Comparison of ENCODE assay signal across 8 mouse cellular contexts in the genomic region with DNA sequence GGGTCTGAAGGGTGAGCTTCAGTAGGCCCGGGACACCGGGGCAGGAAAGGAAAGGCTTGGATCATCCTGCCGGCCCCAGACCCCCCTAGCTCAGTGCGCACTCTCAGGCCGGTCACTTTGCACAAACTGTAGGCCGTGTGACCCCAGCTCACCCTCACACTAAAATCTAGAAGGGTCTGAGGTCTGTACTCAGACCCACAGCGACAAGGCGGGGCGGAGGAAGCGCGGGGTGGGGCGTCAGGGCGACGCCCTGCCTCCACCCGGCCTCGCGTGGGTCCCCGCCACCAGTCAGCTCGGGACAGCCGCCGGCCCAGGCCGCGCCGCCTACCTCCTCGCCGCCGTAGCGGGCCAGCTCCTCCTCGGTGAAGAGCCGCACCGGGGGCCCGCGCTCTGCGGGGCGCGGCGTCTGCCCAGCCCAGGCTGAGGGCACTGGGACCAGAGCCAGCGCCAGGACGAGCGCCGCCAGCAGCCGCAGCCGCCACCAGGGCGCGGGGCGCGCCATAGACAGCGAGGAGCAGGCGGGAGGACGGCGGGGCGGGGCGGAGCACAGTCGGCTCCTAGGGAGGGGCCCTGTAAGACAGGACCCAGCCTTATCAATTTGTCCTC. TPM values are rescaled to one million over a fixed set of nuclear protein-coding genes. Genes with fewer than 3 reads are reported as not detected.
DNase-seq lines count a peak whose midpoint lies in the region; ATAC-seq and TF ChIP-seq lines count a peak whose summit lies in the region.

Gene Nenf (minus strand): TSS at position 604 of the 606 bp plus-strand sequence.

- peak within 1 kb of the TSS; percentile 79 for H3K4me3 ChIP-seq in ES-Bruce4 (ENCODE audit: low read depth, low read length)
- H3K4me3 ChIP-seq in forebrain, embryonic 12.5 days (replicated peaks), result peak within 1 kb of the TSS; percentile 73
- H3K4me3 ChIP-seq in heart, embryonic 15.5 days, result peak within 1 kb of the TSS; percentile 78
- H3K4me3 ChIP-seq in liver, embryonic 16.5 days (ENCODE audit: low read depth, low read length), result peak within 1 kb of the TSS; percentile 76
- H3K4me3 ChIP-seq in neural tube, embryonic 13.5 days, result peak within 1 kb of the TSS; percentile 67

- peak within 1 kb of the TSS; percentile 90 for H3K9ac ChIP-seq in ES-Bruce4 (ENCODE audit: low read depth, poor library complexity, severe bottlenecking)
- H3K9ac ChIP-seq in forebrain, embryonic 12.5 days, result peak within 1 kb of the TSS; percentile 92
- peak within 1 kb of the TSS; percentile 90 for H3K9ac ChIP-seq in heart, embryonic 15.5 days
- peak within 1 kb of the TSS; percentile 82 for H3K9ac ChIP-seq in liver, embryonic 16.5 days (ENCODE audit: low read depth, low read length)
- H3K9ac ChIP-seq in neural tube, embryonic 13.5 days, result peak within 1 kb of the TSS; percentile 90

- no peak within 1 kb of the TSS for H3K27ac ChIP-seq in ES-Bruce4 (ENCODE audit: insufficient read depth, low read length)
- H3K27ac ChIP-seq in forebrain, embryonic 12.5 days, result peak within 1 kb of the TSS; percentile 50; the same call in 1 of the 2 replicates
- peak within 1 kb of the TSS; percentile 85 for H3K27ac ChIP-seq in heart, embryonic 15.5 days
- peak within 1 kb of the TSS; percentile 80 for H3K27ac ChIP-seq in liver, embryonic 16.5 days (ENCODE audit: low read length)
- peak within 1 kb of the TSS; percentile 75 for H3K27ac ChIP-seq in neural tube, embryonic 13.5 days (replicated peaks)

- no peaks in the 10 kb centered on the region for H3K27me3 ChIP-seq in ES-Bruce4 (ENCODE audit: control insufficient read depth, insufficient read depth, low read length, poor library complexity, severe bottlenecking)
- peaks cover 5% of the 10 kb centered on the region; the same call in 1 of the 2 replicates for H3K27me3 ChIP-seq in forebrain, embryonic 12.5 days
- no peaks in the 10 kb centered on the region for H3K27me3 ChIP-seq in heart, embryonic 15.5 days
- H3K27me3 ChIP-seq in liver, embryonic 16.5 days (ENCODE audit: control insufficient read depth, insufficient read depth, low read depth, low read length), result no peaks in the 10 kb centered on the region
- no peaks in the 10 kb centered on the region for H3K27me3 ChIP-seq in neural tube, embryonic 13.5 days

- 1% methylated on average over 53 of the region's 54 CpGs for WGBS in forebrain, embryonic 12.5 days
- WGBS in heart, embryonic 15.5 days, result under 1% methylated on average over 54 of the region's 54 CpGs
- WGBS in liver, embryonic 16.5 days (ENCODE audit: insufficient replicate concordance), result under 1% methylated on average over 54 of the region's 54 CpGs
- WGBS in neural tube, embryonic 13.5 days, result 1% methylated on average over 45 of the region's 54 CpGs

- no peak for TF ChIP-seq EP300 in ES-Bruce4 (IDR thresholded peaks at IDR 0.05; ENCODE audit: insufficient read depth, low read depth, low read length)

- H3K36me3 ChIP-seq in ES-Bruce4 (ENCODE audit: control insufficient read depth, insufficient read depth, low read length, poor library complexity, severe bottlenecking), result no peaks in the 10 kb centered on the region
- no peaks in the 10 kb centered on the region for H3K36me3 ChIP-seq in forebrain, embryonic 12.5 days (replicated peaks)
- H3K36me3 ChIP-seq in heart, embryonic 15.5 days, result no peaks in the 10 kb centered on the region
- no peaks in the 10 kb centered on the region for H3K36me3 ChIP-seq in liver, embryonic 16.5 days (ENCODE audit: control insufficient read depth, insufficient read depth)
- H3K36me3 ChIP-seq in neural tube, embryonic 13.5 days, result no peaks in the 10 kb centered on the region

- H3K4me2 ChIP-seq in forebrain, embryonic 12.5 days, result peak within 1 kb of the TSS; percentile 84
- peak within 1 kb of the TSS; percentile 77 for H3K4me2 ChIP-seq in heart, embryonic 15.5 days
- peak within 1 kb of the TSS; percentile 88 for H3K4me2 ChIP-seq in liver, embryonic 16.5 days (ENCODE audit: low read depth, low read length)
- H3K4me2 ChIP-seq in neural tube, embryonic 13.5 days, result peak within 1 kb of the TSS; percentile 76

- H3K4me1 ChIP-seq in ES-Bruce4 (ENCODE audit: control insufficient read depth, insufficient read depth, low read length), result no peaks in the 10 kb centered on the region
- peaks cover 10% of the 10 kb centered on the region for H3K4me1 ChIP-seq in forebrain, embryonic 12.5 days
- peaks cover 14% of the 10 kb centered on the region for H3K4me1 ChIP-seq in heart, embryonic 15.5 days (replicated peaks)
- H3K4me1 ChIP-seq in liver, embryonic 16.5 days (ENCODE audit: control insufficient read depth, low read depth, low read length), result peaks cover 20% of the 10 kb centered on the region
- H3K4me1 ChIP-seq in neural tube, embryonic 13.5 days (replicated peaks), result peaks cover 13% of the 10 kb centered on the region

- TF ChIP-seq CTCF in ES-Bruce4 (IDR thresholded peaks at IDR 0.05; ENCODE audit: low read depth, low read length), result no peak

- no peaks in the 10 kb centered on the region for H3K9me3 ChIP-seq in ES-Bruce4 (replicated peaks; ENCODE audit: control insufficient read depth, insufficient read depth, low read length, poor library complexity, severe bottlenecking)
- H3K9me3 ChIP-seq in forebrain, embryonic 12.5 days, result no peaks in the 10 kb centered on the region
- no peaks in the 10 kb centered on the region for H3K9me3 ChIP-seq in heart, embryonic 15.5 days (replicated peaks)
- H3K9me3 ChIP-seq in liver, embryonic 16.5 days (replicated peaks; ENCODE audit: control insufficient read depth, low read length), result no peaks in the 10 kb centered on the region
- no peaks in the 10 kb centered on the region for H3K9me3 ChIP-seq in neural tube, embryonic 13.5 days

- DNase-seq in c-Kit-positive CD71-positive TER-119-positive erythroid progenitor cells, embryonic 14.5 days (ENCODE audit: low spot score), result peak; percentile 75
- DNase-seq in kidney, postnatal 14 days, result peak; percentile 86
- DNase-seq in testis, postnatal 10 days (ENCODE audit: low spot score), result peak; percentile 88

- ATAC-seq in forebrain, embryonic 12.5 days (ENCODE audit: low FRiP score), result peak; percentile 92
- peak; percentile 85 for ATAC-seq in heart, embryonic 15.5 days (replicated peaks; ENCODE audit: insufficient number of reproducible peaks, insufficient read depth, low FRiP score, low read depth)
- ATAC-seq in liver, embryonic 16.5 days (ENCODE audit: low read depth), result peak; percentile 98
- ATAC-seq in neural tube, embryonic 13.5 days (ENCODE audit: low read depth), result peak; percentile 92

- no peak for TF ChIP-seq POLR2A in ES-Bruce4 (IDR thresholded peaks at IDR 0.05; ENCODE audit: insufficient read depth, low read length)

RNA-seq across cellular contexts. Expression of gene Nenf, which starts in this region (rescaled TPM):
- 19.9 and 20.2 TPM in 2 replicates for polyA plus RNA-seq in ES-Bruce4 (2011; ENCODE audit: insufficient read depth, insufficient read length, low read depth, missing spikeins)
- polyA plus RNA-seq in forebrain, embryonic 12.5 days (2016; fragmentation: Nextera tagmentation; extraction: Ambion mirVana), result 50.9 and 61.3 TPM in 2 replicates
- 108 and 121 TPM in 2 replicates for polyA plus RNA-seq in heart, embryonic 15.5 days (2015; fragmentation: Nextera tagmentation; extraction: Ambion mirVana)
- polyA plus RNA-seq in liver, embryonic 16.5 days (2015; fragmentation: Nextera tagmentation; extraction: Ambion mirVana), result 22.0 and 25.5 TPM in 2 replicates
- 105 and 121 TPM in 2 replicates for polyA plus RNA-seq in neural tube, embryonic 13.5 days (2015; fragmentation: Nextera tagmentation; extraction: Ambion mirVana)
